Mouse (Mus musculus) midbrain, embryonic 14.5 days (tissue): ENCODE results near the gene Vps54. TPM values are rescaled to one million over a fixed set of nuclear protein-coding genes. Genes with fewer than 3 reads are reported as not detected.

Experiments
- ATAC-seq: fragments of 200-750 bp; cut with Nextera tagmentation; 2 replicates; pipeline ENCODE4 v1.8.0; 2017; ENCODE audit warnings: moderate number of reproducible peaks, moderate library complexity; ENCODE audit not compliant: low FRiP score, low TSS enrichment
- DNase-seq: peaks from one replicate; pipeline ENCODE4 v3.0.0-alpha.2; 2015
- H3K27ac ChIP-seq: fragments of 300-500 bp; sonication (generic); replicated peaks from 2 replicates; pipeline ENCODE4 v1.5.1; 2014; ENCODE audit warnings: mild to moderate bottlenecking, low read depth, low read length, moderate library complexity
- H3K27me3 ChIP-seq: fragments of 300-500 bp; sonication (generic); 2 replicates; pipeline ENCODE4 v1.6.1; 2014; ENCODE audit warnings: low read length, control low read depth, mixed read lengths; ENCODE audit not compliant: control insufficient read depth, insufficient read depth
- H3K36me3 ChIP-seq: fragments of 300-500 bp; sonication (generic); 2 replicates; pipeline ENCODE4 v1.6.1; 2014; ENCODE audit warnings: low read length, control low read depth; ENCODE audit not compliant: control insufficient read depth, insufficient read depth
- H3K4me1 ChIP-seq: fragments of 300-500 bp; sonication (generic); 2 replicates; pipeline ENCODE4 v1.6.1; 2014; ENCODE audit warnings: mild to moderate bottlenecking, antibody characterized with exemption, low read length, control low read depth; ENCODE audit not compliant: control insufficient read depth, insufficient read depth
- H3K4me2 ChIP-seq: fragments of 300-500 bp; sonication (generic); 2 replicates; pipeline ENCODE4 v1.6.1; 2014; ENCODE audit warnings: mild to moderate bottlenecking, low read length, moderate library complexity
- H3K4me3 ChIP-seq: fragments of 300-500 bp; sonication (generic); replicated peaks from 2 replicates; pipeline ENCODE4 v1.5.1; 2014; ENCODE audit warnings: low read depth, low read length
- H3K9ac ChIP-seq: fragments of 300-500 bp; sonication (generic); replicated peaks from 2 replicates; pipeline ENCODE4 v1.6.1; 2014; ENCODE audit warnings: mild to moderate bottlenecking, low read length, moderate library complexity
- H3K9me3 ChIP-seq: fragments of 300-500 bp; sonication (generic); 2 replicates; pipeline ENCODE4 v1.6.1; 2016; ENCODE audit warnings: low read length, control low read depth, mixed read lengths; ENCODE audit not compliant: control insufficient read depth
- WGBS: fragments of 180-500 bp; shearing (Covaris S2); extraction: QIAGEN DNeasy Blood & Tissue Kit; methylation state at CpG from one replicate; pipeline ENCODE4 v1.1.7; 2014; 5-methylcytosine and 5-hydroxymethylcytosine counted together
- microRNA counts: library from miRNA; unstranded; fragments of <30 nt; microRNA quantifications from one replicate; lab custom pipeline; 2016
- microRNA-seq: library from miRNA; unstranded; fragments of <30 nt; microRNA quantifications from one replicate; pipeline ENCODE4, GENCODE M21; 2016
- polyA plus RNA-seq: library from polyadenylated mRNA; unstranded; fragments of >200 nt; fragmentation: Nextera tagmentation; extraction: Ambion mirVana; gene quantifications from 2 replicates; pipeline ENCODE4 v1.2.1, GENCODE M21; 2014

Vps54 gene
- polyA plus RNA-seq, 1 experiment from 2014 or later, result 14.0 TPM

DNA sequence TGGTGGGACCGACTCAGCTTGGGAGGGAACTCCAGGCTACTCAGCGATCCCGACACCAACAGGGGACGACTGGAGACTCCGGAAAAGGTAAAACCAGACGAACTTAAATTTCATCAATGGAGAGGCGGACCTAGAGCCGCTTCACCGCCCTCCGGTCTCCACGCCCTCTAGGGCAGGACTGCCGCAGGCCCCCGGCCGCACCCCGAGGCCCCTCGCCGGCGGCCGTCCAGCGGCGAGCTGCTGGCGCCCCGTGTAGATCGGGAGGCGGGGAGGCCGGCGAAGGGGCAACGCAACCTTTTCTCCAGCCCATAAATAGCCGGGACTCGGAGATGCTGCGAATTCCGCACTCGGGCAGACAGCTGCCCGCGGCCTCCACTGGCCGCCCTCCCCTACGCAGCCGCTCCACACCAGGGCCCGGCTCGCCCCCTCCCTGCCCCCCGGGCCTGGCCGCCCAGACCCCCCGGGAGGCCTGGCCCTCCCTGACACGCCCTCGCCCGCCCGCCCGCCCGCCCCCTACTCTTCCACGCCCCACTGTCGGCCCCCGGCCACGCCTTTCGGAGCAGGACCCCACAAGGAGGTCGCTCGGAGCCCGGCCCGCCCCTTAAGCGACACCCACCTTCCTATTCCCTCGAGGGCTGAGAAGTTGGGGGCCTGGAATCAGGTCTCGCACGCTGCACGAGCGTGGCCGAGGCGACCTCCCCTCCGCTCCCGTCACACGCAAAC is 131.5 kb downstream of the Vps54 start:
- 0% methylated on average over 62 of the region's 69 CpGs for WGBS
- Histone ChIP-seq H3K4me1 (peaks cover 16% of the 10 kb centered on the region), H3K4me3 (peak overlapping the region; percentile 84), H3K27ac (peak overlapping the region; percentile 76), H3K9me3 (no peaks in the 10 kb centered on the region), H3K9ac (peak overlapping the region; percentile 81), H3K27me3 (no peaks in the 10 kb centered on the region), H3K4me2 (peak overlapping the region; percentile 71), H3K36me3 (no peaks in the 10 kb centered on the region)
- peak; percentile 90 for ATAC-seq
- peak; percentile 84 for DNase-seq

MicroRNA genes within 50 kb of the gene (microRNA counts, 519-probe panel; counts per million panel counts)
- microRNA mmu-miR-1933-3p (lab: Ali Mortazavi, UCI) (not detected), microRNA mmu-miR-1933-5p (lab: Ali Mortazavi, UCI) (not detected)

Small RNAs within 50 kb of the gene (microRNA-seq; reads per million reads assigned to microRNA genes)
- 1.6 reads per million, percentile 6 among the genes with 10 or more reads in this experiment for gene Mir1933

Other genes starting within 250 kb of the Vps54 start
- gene Peli1, start 148.0 kb upstream of the Vps54 start, polyA plus RNA-seq, result 82.4 and 104 TPM in 2 replicates
- gene Ugp2, start 131.9 kb downstream of the Vps54 start, polyA plus RNA-seq, result 54.9 and 59.8 TPM in 2 replicates